Mouse (Mus musculus): ENCODE data around the gene Ucn2. TPM values are rescaled to one million over a fixed set of nuclear protein-coding genes. Genes with fewer than 3 reads are reported as not detected.

The Ucn2 gene
- total and polyA plus RNA-seq, 3 experiments = 0.38 TPM; not detected in 2

DNA sequence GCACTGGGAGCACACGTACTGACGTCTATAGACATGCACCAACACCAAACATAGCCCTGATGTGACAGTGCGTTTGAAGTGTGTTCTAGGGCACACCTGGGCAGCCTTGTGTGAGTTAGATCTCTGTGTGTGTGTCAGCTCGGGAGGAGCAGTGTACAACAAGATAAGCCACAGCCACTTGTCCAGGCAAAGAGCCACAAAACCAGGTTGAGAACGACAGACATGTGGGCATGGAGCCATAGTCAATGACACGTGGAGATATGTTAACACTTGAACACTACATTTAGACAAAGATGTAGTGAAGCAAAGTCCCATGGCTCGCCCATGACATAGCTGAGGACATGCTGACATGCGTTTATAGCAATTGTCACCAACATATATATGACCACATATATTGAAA is 15.2 kb upstream of the Ucn2 start:
- H3K36me3 ChIP-seq (replicated peaks) = no peaks in the 10 kb centered on the region
- no peaks in the 10 kb centered on the region for H3K9me3 ChIP-seq (replicated peaks)
- H3K4me1 ChIP-seq (ENCODE audit: insufficient read depth, low read depth, low read length) = peaks cover 5% of the 10 kb centered on the region; the same call in 1 of the 2 replicates

DNA sequence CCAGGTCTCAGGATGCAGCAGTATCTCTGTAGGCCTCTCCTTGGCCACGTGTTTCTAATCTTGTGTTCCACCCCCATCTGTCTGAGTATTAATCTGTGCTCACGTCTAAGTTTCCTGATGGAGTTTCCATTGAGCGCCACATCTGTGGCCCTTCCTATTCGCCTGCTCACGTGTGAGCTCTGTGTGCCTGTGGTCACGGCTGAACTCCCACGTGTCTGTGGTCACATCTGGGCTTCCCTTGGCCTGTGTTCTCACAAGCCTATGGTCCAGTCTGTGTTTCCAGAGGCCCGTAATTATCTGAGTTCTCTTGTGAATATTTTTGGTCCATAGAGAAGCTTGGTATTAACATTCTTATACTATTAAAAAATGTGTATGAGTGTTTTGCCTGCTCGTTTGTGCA is 9.3 kb upstream of the Ucn2 start:
- Histone ChIP-seq H3K36me3 (replicated peaks) (no peaks in the 10 kb centered on the region), H3K4me3 (ENCODE audit: low read depth, low read length) (no peak overlapping the region), H3K9me3 (replicated peaks) (no peaks in the 10 kb centered on the region), H3K27me3 (ENCODE audit: insufficient read depth, low read length) (peaks cover 62% of the 10 kb centered on the region), H3K4me1 (ENCODE audit: insufficient read depth, low read depth, low read length) (0 out of 2 replicates have a peak, but pooled peaks cover 3% of the 10 kb centered on the region)
- DNase-seq (ENCODE audit: low spot score) (no peak), ATAC-seq (ENCODE audit: extremely low read depth, insufficient number of reproducible peaks, low FRiP score, poor library complexity, severe bottlenecking) (no peak)
- TF ChIP-seq GATA1 (IDR thresholded peaks at IDR 0.05; ENCODE audit: borderline replicate concordance, low read length) = no peak

More for the DNA sequence above, 15.2 kb upstream of the Ucn2 start:
- no peak for TF ChIP-seq GATA1 (IDR thresholded peaks at IDR 0.05; ENCODE audit: borderline replicate concordance, low read length)
- no peak for TF ChIP-seq GATA2 (IDR thresholded peaks at IDR 0.05; ENCODE audit: borderline replicate concordance, low read depth, low read length)
- no peak for TF ChIP-seq CTCF (IDR thresholded peaks at IDR 0.05; ENCODE audit: low read depth, low read length)
- no peak for TF ChIP-seq TAL1 (conservative IDR thresholded peaks at IDR 0.05; ENCODE audit: low read depth, low read length)
- TF ChIP-seq POLR2AphosphoS5 (IDR thresholded peaks at IDR 0.05; ENCODE audit: insufficient replicate concordance, low read depth, low read length) = no peak
- DNase-seq (ENCODE audit: low spot score) (no peak), ATAC-seq (ENCODE audit: extremely low read depth, insufficient number of reproducible peaks, low FRiP score, poor library complexity, severe bottlenecking) (no peak)
- Histone ChIP-seq H3K4me3 (ENCODE audit: low read depth, low read length) (no peak overlapping the region), H3K27me3 (ENCODE audit: insufficient read depth, low read length) (peaks cover 67% of the 10 kb centered on the region)

DNA sequence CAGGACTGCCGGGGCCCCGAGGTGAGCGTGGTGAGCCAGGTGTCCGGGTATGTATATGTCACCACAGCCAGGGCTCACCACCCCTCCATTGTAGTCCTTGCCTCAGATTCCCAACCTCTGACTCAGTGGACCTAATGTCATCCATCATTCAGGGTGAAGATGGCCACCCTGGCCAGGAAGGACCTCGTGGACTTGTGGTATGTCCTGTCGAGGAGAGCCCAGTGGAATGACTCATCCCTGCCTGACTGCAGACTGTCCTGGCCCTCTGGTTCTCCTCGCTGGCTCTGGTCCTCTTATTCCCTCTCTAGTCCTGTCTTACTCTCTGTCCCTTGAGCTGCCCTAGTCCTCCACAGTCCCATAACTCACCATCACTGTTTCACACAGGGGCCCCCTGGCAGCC is 7.8 kb upstream of the Ucn2 start:
- H3K27me3 ChIP-seq (ENCODE audit: insufficient read depth, low read length) = peaks cover 57% of the 10 kb centered on the region
- peaks cover 13% of the 10 kb centered on the region for H3K4me1 ChIP-seq (ENCODE audit: insufficient read depth, low read depth, low read length)
- no peaks in the 10 kb centered on the region for H3K36me3 ChIP-seq (replicated peaks)
- H3K4me3 ChIP-seq (ENCODE audit: low read depth, low read length) = no peak overlapping the region
- no peaks in the 10 kb centered on the region for H3K9me3 ChIP-seq (replicated peaks)
- no peak for DNase-seq (ENCODE audit: low spot score)
- TF ChIP-seq CTCF (IDR thresholded peaks at IDR 0.05; ENCODE audit: low read depth, low read length) = no peak
- no peak for TF ChIP-seq GATA1 (IDR thresholded peaks at IDR 0.05; ENCODE audit: borderline replicate concordance, low read length)
- no peak for TF ChIP-seq POLR2AphosphoS5 (IDR thresholded peaks at IDR 0.05; ENCODE audit: insufficient replicate concordance, low read depth, low read length)
- no peak for TF ChIP-seq GATA2 (IDR thresholded peaks at IDR 0.05; ENCODE audit: borderline replicate concordance, low read depth, low read length)
- no peak for TF ChIP-seq TAL1 (conservative IDR thresholded peaks at IDR 0.05; ENCODE audit: low read depth, low read length)
- no peak for ATAC-seq (ENCODE audit: extremely low read depth, insufficient number of reproducible peaks, low FRiP score, poor library complexity, severe bottlenecking)

DNA sequence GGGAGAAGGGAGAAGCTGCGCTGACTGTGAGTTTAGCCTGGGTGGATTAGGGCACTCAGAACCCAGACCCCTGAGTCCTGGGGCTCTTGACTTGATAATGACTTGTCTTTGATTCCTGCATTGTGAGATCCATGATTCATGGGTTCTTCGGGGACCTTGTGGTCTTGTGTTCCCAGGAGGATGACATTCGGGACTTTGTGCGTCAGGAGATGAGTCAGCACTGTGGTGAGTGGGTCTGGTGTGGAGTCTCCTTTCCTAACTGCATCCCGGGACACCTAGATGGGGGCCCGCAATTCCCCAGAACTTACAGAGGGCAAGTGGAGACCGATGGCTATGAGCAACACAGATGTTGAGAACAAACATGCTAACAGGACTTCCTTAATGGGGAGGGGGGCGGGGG is 3.3 kb upstream of the Ucn2 start:
- ATAC-seq (ENCODE audit: extremely low read depth, insufficient number of reproducible peaks, low FRiP score, poor library complexity, severe bottlenecking) = no peak
- Histone ChIP-seq H3K36me3 (replicated peaks) (no peaks in the 10 kb centered on the region), H3K9me3 (replicated peaks) (no peaks in the 10 kb centered on the region), H3K4me1 (ENCODE audit: insufficient read depth, low read depth, low read length) (peaks cover 39% of the 10 kb centered on the region), H3K27me3 (ENCODE audit: insufficient read depth, low read length) (peaks cover 33% of the 10 kb centered on the region), H3K4me3 (ENCODE audit: low read depth, low read length) (peak overlapping the region; percentile 56; the same call in 1 of the 2 replicates)
- DNase-seq (ENCODE audit: low spot score) = no peak
- TF ChIP-seq GATA2 (IDR thresholded peaks at IDR 0.05; ENCODE audit: borderline replicate concordance, low read depth, low read length) (no peak), CTCF (IDR thresholded peaks at IDR 0.05; ENCODE audit: low read depth, low read length) (no peak), POLR2AphosphoS5 (IDR thresholded peaks at IDR 0.05; ENCODE audit: insufficient replicate concordance, low read depth, low read length) (no peak), TAL1 (conservative IDR thresholded peaks at IDR 0.05; ENCODE audit: low read depth, low read length) (no peak), GATA1 (IDR thresholded peaks at IDR 0.05; ENCODE audit: borderline replicate concordance, low read length) (no peak)

DNA sequence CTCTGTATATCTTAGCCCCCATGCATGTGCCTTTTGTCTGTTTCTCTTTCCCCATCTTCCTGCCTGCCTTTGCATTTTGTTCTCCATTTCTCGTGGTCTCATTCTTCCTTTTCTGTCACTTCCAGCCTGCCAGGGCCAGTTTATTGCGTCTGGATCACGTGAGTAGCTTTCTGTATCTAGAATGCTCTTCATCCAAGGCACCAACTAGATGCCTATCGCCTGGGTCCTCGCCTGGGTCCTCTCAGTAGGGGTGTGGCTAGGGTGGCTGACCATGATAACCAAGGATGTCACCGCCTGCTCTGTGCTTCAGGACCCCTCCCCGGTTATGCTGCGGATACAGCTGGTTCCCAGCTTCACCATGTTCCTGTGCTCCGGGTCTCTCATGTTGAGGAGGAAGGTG is 2.6 kb upstream of the Ucn2 start:
- TF ChIP-seq GATA2 (IDR thresholded peaks at IDR 0.05; ENCODE audit: borderline replicate concordance, low read depth, low read length) (no peak), POLR2AphosphoS5 (IDR thresholded peaks at IDR 0.05; ENCODE audit: insufficient replicate concordance, low read depth, low read length) (no peak), TAL1 (conservative IDR thresholded peaks at IDR 0.05; ENCODE audit: low read depth, low read length) (no peak), GATA1 (IDR thresholded peaks at IDR 0.05; ENCODE audit: borderline replicate concordance, low read length) (no peak), CTCF (IDR thresholded peaks at IDR 0.05; ENCODE audit: low read depth, low read length) (no peak)
- ATAC-seq (ENCODE audit: extremely low read depth, insufficient number of reproducible peaks, low FRiP score, poor library complexity, severe bottlenecking) (peak; percentile 80), DNase-seq (ENCODE audit: low spot score) (peak; percentile 53)
- peaks cover 43% of the 10 kb centered on the region for H3K4me1 ChIP-seq (ENCODE audit: insufficient read depth, low read depth, low read length)
- no peaks in the 10 kb centered on the region for H3K9me3 ChIP-seq (replicated peaks)
- peaks cover 29% of the 10 kb centered on the region for H3K27me3 ChIP-seq (ENCODE audit: insufficient read depth, low read length)
- H3K36me3 ChIP-seq (replicated peaks) = no peaks in the 10 kb centered on the region
- H3K4me3 ChIP-seq (ENCODE audit: low read depth, low read length) = peak overlapping the region; percentile 56; the same call in 1 of the 2 replicates

DNA sequence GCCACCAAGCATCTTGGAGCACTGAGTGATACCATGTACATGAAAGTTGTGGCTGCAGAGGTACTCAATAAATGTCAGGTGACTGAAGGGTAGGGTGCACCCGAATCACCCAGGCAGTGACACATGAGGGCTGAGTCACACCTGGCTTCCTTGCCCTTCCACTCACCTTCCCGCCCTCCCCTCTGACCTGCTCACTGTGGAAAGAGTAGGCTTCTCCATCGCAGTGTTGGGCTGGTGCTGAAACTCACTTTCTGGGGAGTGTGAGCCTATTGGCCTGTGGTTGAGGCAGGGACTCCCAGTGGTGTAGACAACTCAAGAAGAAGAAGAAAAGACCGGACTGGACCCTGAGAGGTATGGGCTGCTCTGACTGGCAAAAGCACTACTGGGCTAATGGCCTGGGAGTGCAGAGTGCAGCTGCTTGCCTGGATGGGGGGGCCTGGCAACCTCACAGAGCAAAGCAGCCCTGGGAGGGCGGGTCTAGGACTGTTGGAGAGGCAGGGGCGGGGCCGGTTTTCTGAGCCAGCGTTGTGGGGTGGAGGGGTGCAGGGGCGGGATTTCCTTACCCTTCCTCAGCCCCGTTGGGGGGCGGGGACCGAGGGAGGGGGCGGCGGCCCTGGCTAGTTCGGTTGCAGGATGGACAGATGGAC is 2.0 kb downstream of the Ucn2 start:
- no peaks in the 10 kb centered on the region for H3K9me3 ChIP-seq (replicated peaks)
- peak; percentile 42 for DNase-seq (ENCODE audit: low spot score)
- ATAC-seq (ENCODE audit: extremely low read depth, insufficient number of reproducible peaks, low FRiP score, poor library complexity, severe bottlenecking) = no peak
- peak overlapping the region; percentile 60; the same call in 1 of the 2 replicates for H3K4me3 ChIP-seq (ENCODE audit: low read depth, low read length)
- TF ChIP-seq TAL1 (conservative IDR thresholded peaks at IDR 0.05; ENCODE audit: low read depth, low read length) = no peak
- TF ChIP-seq GATA1 (IDR thresholded peaks at IDR 0.05; ENCODE audit: borderline replicate concordance, low read length) = no peak
- TF ChIP-seq CTCF (IDR thresholded peaks at IDR 0.05; ENCODE audit: low read depth, low read length) = no peak
- no peak for TF ChIP-seq POLR2AphosphoS5 (IDR thresholded peaks at IDR 0.05; ENCODE audit: insufficient replicate concordance, low read depth, low read length)
- TF ChIP-seq GATA2 (IDR thresholded peaks at IDR 0.05; ENCODE audit: borderline replicate concordance, low read depth, low read length) = no peak
- peaks cover 74% of the 10 kb centered on the region for H3K4me1 ChIP-seq (ENCODE audit: insufficient read depth, low read depth, low read length)
- H3K36me3 ChIP-seq (replicated peaks) = no peaks in the 10 kb centered on the region
- peaks cover 16% of the 10 kb centered on the region for H3K27me3 ChIP-seq (ENCODE audit: insufficient read depth, low read length)
